Mouse (Mus musculus): ENCODE measurements around the gene H2-DMb2.

DNA sequence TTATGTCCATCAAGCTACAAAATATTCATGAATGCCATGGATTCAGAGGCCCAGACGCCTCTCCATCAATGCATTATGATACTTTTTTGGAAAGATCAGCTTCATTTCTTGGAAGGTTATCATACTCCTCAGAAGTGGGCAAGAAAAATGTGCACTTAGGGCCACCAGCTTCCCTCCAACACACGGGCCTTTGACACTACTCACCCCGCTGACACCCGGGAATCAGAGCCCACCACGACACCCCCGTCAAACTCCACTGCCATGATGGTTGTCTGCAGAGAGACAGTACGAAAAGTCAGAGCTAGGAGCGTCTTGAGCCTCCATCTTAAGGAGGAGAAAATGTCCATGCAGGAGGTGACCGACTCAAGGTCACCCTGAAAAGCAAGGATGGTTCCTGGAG is 42.4 kb downstream of the H2-DMb2 start:
- no peak for TF ChIP-seq CTCF (IDR thresholded peaks at IDR 0.05; ENCODE audit: low read depth)
- no peak for TF ChIP-seq EP300 (IDR thresholded peaks at IDR 0.05; ENCODE audit: low read depth)
